Mouse (Mus musculus) subcutaneous adipose tissue, adult 2 months (tissue): Measurements from ENCODE around the gene Olfr312. TPM values are rescaled to one million over a fixed set of nuclear protein-coding genes. Genes with fewer than 3 reads are reported as not detected.

Source experiments
- polyA plus RNA-seq: library from polyadenylated mRNA; depleted of rRNA; stranded (reverse); fragments of >200 nt; gene quantifications from 2 replicates; pipeline ENCODE4 v1.2.3, GENCODE M21; 2012; ENCODE audit warnings: low replicate concordance; rRNA removed

Gene Olfr312
- polyA plus RNA-seq: not detected in 2 replicates

GRCm38 (mm10) chr11:58828937-58829336 lies at the start of gene Olfr312:
Gene Olfr312, plus strand, starts transcription at chr11:58829237.

GRCm38 (mm10) chr11:58782480-58783089 lies 46.5 kb upstream of the Olfr312 start, which contains the start of gene Olfr314:
Gene Olfr314, plus strand, starts transcription at chr11:58782952.

DNA sequence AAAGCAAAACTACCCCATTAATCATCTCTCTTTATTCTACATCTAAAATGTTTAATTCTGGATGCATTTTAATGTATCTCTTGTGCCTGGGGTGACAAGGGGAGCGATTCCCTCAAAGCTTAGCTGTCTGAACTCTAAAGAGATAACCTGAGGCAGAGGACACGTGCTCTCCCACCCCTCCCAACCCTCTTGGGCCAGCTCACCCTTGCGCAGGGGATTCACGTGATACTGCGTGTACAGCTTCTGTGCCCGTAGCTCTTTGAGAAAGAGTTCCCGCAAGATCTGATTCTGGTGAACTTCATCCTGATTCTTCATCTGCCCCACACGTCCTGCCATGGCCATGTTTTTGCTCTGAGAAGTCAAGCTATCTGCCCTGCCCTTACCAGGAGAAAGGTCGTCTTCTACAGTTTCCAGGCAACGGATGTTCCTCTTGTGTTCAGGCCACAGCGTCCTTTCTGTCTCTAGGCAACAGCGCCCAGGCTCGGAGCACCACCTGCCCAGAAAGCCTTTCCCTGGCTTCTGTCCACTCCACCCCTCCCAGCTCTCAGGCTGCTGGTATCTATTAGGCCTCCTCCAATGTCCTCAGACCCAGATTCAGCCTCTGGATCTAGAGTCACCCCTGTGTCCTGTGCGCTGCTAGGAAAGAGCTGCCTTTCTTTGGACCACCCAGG lies 27.3 kb upstream of the Olfr312 start, which contains the start of gene Fam183b:
TSS of gene Fam183b (minus strand) at position 403 of the 671 bp plus-strand sequence.

GRCm38 (mm10) chr11:58814700-58815099 lies 14.3 kb upstream of the Olfr312 start, which contains the start of gene Olfr313:
Gene Olfr313, plus strand, starts transcription at chr11:58815000.

GRCm38 (mm10) chr11:58838951-58839350 lies 9.9 kb downstream of the Olfr312 start, which contains the start of gene Olfr311:
Gene Olfr311, plus strand, starts transcription at chr11:58839251.

GRCm38 (mm10) chr11:58846919-58847461 lies 18.0 kb downstream of the Olfr312 start, which contains the start of gene Gm12258:
Gene Gm12258, plus strand, starts transcription at chr11:58847158.

GRCm38 (mm10) chr11:58867039-58867953 lies 38.3 kb downstream of the Olfr312 start, which contains the start of gene 2810021J22Rik:
Gene 2810021J22Rik, plus strand, starts transcription at chr11:58867216.

Other genes with a start within 250 kb of the Olfr312 start
- gene Olfr324, start 234.1 kb upstream of the Olfr312 start, polyA plus RNA-seq: not detected in 2 replicates
- 1.3 TPM in 1 of 2 replicates, not detected in the other for gene 2210407C18Rik, start 213.2 kb upstream of the Olfr312 start, polyA plus RNA-seq
- gene Olfr323, start 198.7 kb upstream of the Olfr312 start, polyA plus RNA-seq: not detected in 2 replicates
- gene Trim58, start 188.8 kb upstream of the Olfr312 start, polyA plus RNA-seq: 0.17 TPM in 1 of 2 replicates, not detected in the other
- gene Olfr322, start 170.5 kb upstream of the Olfr312 start, polyA plus RNA-seq: not detected in 2 replicates
- not detected in 2 replicates for gene Olfr320, start 148.1 kb upstream of the Olfr312 start, polyA plus RNA-seq
- gene Olfr319, start 130.1 kb upstream of the Olfr312 start, polyA plus RNA-seq: not detected in 2 replicates
- gene Olfr318, start 105.2 kb upstream of the Olfr312 start, polyA plus RNA-seq: not detected in 2 replicates
- gene Olfr317, start 90.0 kb upstream of the Olfr312 start, polyA plus RNA-seq: not detected in 2 replicates
- not detected in 2 replicates for gene Olfr316, start 76.5 kb upstream of the Olfr312 start, polyA plus RNA-seq
- gene Olfr315, start 56.0 kb upstream of the Olfr312 start, polyA plus RNA-seq: not detected in 2 replicates
- not detected in 2 replicates for gene Olfr314, start 46.3 kb upstream of the Olfr312 start, polyA plus RNA-seq
- 0.37 and 2.4 TPM in 2 replicates for gene Fam183b, start 27.3 kb upstream of the Olfr312 start, polyA plus RNA-seq
- gene Olfr313, start 14.2 kb upstream of the Olfr312 start, polyA plus RNA-seq: not detected in 2 replicates
- not detected in 2 replicates for gene Olfr311, start 10.0 kb downstream of the Olfr312 start, polyA plus RNA-seq
- 4.3 and 5.5 TPM in 2 replicates for gene Gm12258, start 17.9 kb downstream of the Olfr312 start, polyA plus RNA-seq
- gene 2810021J22Rik, start 38.0 kb downstream of the Olfr312 start, polyA plus RNA-seq: 4.6 and 5.1 TPM in 2 replicates
- gene Zfp39, start 75.0 kb downstream of the Olfr312 start, polyA plus RNA-seq: 1.4 and 2.0 TPM in 2 replicates
- gene Btnl10, start 88.7 kb downstream of the Olfr312 start, polyA plus RNA-seq: not detected in 2 replicates
- gene Rnf187, start 109.7 kb downstream of the Olfr312 start, polyA plus RNA-seq: 169 and 254 TPM in 2 replicates
- 0.99 and 6.7 TPM in 2 replicates for gene Hist3h2ba, start 119.7 kb downstream of the Olfr312 start, polyA plus RNA-seq
- gene Hist3h2a, start 125.4 kb downstream of the Olfr312 start, polyA plus RNA-seq: 13.4 and 31.4 TPM in 2 replicates
- 0.36 and 0.82 TPM in 2 replicates for gene Trim17, start 125.4 kb downstream of the Olfr312 start, polyA plus RNA-seq
- gene Trim11, start 148.9 kb downstream of the Olfr312 start, polyA plus RNA-seq: 18.3 and 30.5 TPM in 2 replicates